Mouse (Mus musculus) MEL (cell line): ENCODE data around the gene Kif1bp. TPM values are rescaled to one million over a fixed set of nuclear protein-coding genes. Genes with fewer than 3 reads are reported as not detected.

Experiments used
- DNase-seq: peaks from one replicate; pipeline ENCODE4 v3.0.0; 2011; ENCODE audit warnings: low read depth, low spot score
- H3K27ac ChIP-seq: 2 replicates; pipeline ENCODE4 v1.5.1; 2012; ENCODE audit warnings: low read depth, mild to moderate bottlenecking, control low read depth, low read length, moderate library complexity; ENCODE audit not compliant: control insufficient read depth
- H3K27me3 ChIP-seq, 2 experiments: fragments of 150-350 bp in 1 of 2; sonication (generic) in 1 of 2; 2 replicates each; pipeline ENCODE4 v1.6.1; 2012; ENCODE audit warnings: low read length in 2 of 2, mild to moderate bottlenecking in 2 of 2, improper control_type of control experiment in 1 of 2, moderate library complexity in 1 of 2; ENCODE audit not compliant: insufficient read depth in 2 of 2, control insufficient read depth in 1 of 2
- H3K36me3 ChIP-seq, 2 experiments: 2 replicates each; pipeline ENCODE4 v1.6.1; 2012 to 2014; ENCODE audit warnings: low read length in 2 of 2, improper control_type of control experiment in 1 of 2, inconsistent platforms in 1 of 2, mild to moderate bottlenecking in 1 of 2; ENCODE audit not compliant: insufficient read depth in 2 of 2, control insufficient read depth in 1 of 2
- H3K4me1 ChIP-seq, 2 experiments: fragments of 150-350 bp in 1 of 2; sonication (generic) in 1 of 2; 2 replicates each; pipeline ENCODE4 v1.6.1; 2012; ENCODE audit warnings: low read length in 2 of 2, improper control_type of control experiment in 1 of 2, mild to moderate bottlenecking in 1 of 2; ENCODE audit not compliant: insufficient read depth in 2 of 2, control insufficient read depth in 1 of 2
- H3K4me3 ChIP-seq, 2 experiments: fragments of 150-350 bp in 1 of 2; sonication (generic) in 1 of 2; 2 replicates each; pipeline ENCODE4 v1.5.1; 2012; ENCODE audit warnings: low read depth in 2 of 2, low read length in 2 of 2, mild to moderate bottlenecking in 2 of 2, moderate library complexity in 2 of 2, control low read depth in 1 of 2, improper control_type of control experiment in 1 of 2; ENCODE audit not compliant: control insufficient read depth in 1 of 2, insufficient read depth in 1 of 2
- H3K79me2 ChIP-seq: 2 replicates; pipeline ENCODE4 v1.6.1; 2012; ENCODE audit warnings: mild to moderate bottlenecking, low read length, moderate library complexity; ENCODE audit not compliant: control insufficient read depth, poor library complexity, insufficient read depth
- H3K9ac ChIP-seq: 2 replicates; pipeline ENCODE4 v1.6.1; 2012; ENCODE audit warnings: low read depth, mild to moderate bottlenecking, control low read depth, low read length, moderate library complexity; ENCODE audit not compliant: control insufficient read depth, poor library complexity, severe bottlenecking
- H3K9me3 ChIP-seq: fragments of 150-350 bp; sonication (generic); replicated peaks from 2 replicates; pipeline ENCODE4 v1.6.1; 2012; ENCODE audit warnings: mild to moderate bottlenecking, low read length, improper control_type of control experiment, moderate library complexity; ENCODE audit not compliant: insufficient read depth
- BHLHE40 ChIP-seq: IDR thresholded peaks from 2 replicates; pipeline ENCODE4 v1.6.1; 2012; ENCODE audit warnings: low read depth, mild to moderate bottlenecking, inconsistent platforms, low read length, improper control_type of control experiment, borderline replicate concordance
- CHD1 ChIP-seq: IDR thresholded peaks from 2 replicates; pipeline ENCODE4 v1.6.1; 2012; ENCODE audit warnings: low read depth, mild to moderate bottlenecking, inconsistent platforms, low read length, improper control_type of control experiment
- CHD2 ChIP-seq: IDR thresholded peaks from 2 replicates; pipeline ENCODE4 v1.6.1; 2011; ENCODE audit warnings: low read length, improper control_type of control experiment
- E2F4 ChIP-seq: IDR thresholded peaks from 2 replicates; pipeline ENCODE4 v1.6.1; 2011; ENCODE audit warnings: low read depth, low read length, improper control_type of control experiment, borderline replicate concordance
- ELF1 ChIP-seq: IDR thresholded peaks from 2 replicates; pipeline ENCODE4 v1.6.1; 2014; ENCODE audit warnings: low read depth, mild to moderate bottlenecking, inconsistent platforms, low read length, improper control_type of control experiment, moderate library complexity
- EP300 ChIP-seq, 2 experiments: IDR thresholded peaks; 2 replicates each; pipeline ENCODE4 v1.6.1; 2011; ENCODE audit warnings: improper control_type of control experiment in 2 of 2, low read length in 2 of 2, low read depth in 1 of 2, mild to moderate bottlenecking in 1 of 2
- ETS1 ChIP-seq: IDR thresholded peaks from 2 replicates; pipeline ENCODE4 v1.6.1; 2012; ENCODE audit warnings: low read depth, mild to moderate bottlenecking, inconsistent platforms, low read length, improper control_type of control experiment, moderate library complexity
- GABPA ChIP-seq: IDR thresholded peaks from 2 replicates; pipeline ENCODE4 v1.6.1; 2012; ENCODE audit warnings: low read depth, mild to moderate bottlenecking, inconsistent platforms, low read length, improper control_type of control experiment, moderate library complexity
- GATA1 ChIP-seq: IDR thresholded peaks from 2 replicates; pipeline ENCODE4 v1.6.1; 2011; ENCODE audit warnings: low read depth, low read length, improper control_type of control experiment
- HCFC1 ChIP-seq: IDR thresholded peaks from 2 replicates; pipeline ENCODE4 v1.6.1; 2012; ENCODE audit warnings: low read depth, mild to moderate bottlenecking, inconsistent platforms, low read length, improper control_type of control experiment, moderate library complexity
- JUND ChIP-seq: IDR thresholded peaks from 2 replicates; pipeline ENCODE4 v1.6.1; 2011; ENCODE audit warnings: low read depth, mild to moderate bottlenecking, improper control_type of control experiment, low read length
- MAFK ChIP-seq: IDR thresholded peaks from 2 replicates; pipeline ENCODE4 v1.6.1; 2011; ENCODE audit warnings: low read depth, mild to moderate bottlenecking, low read length, improper control_type of control experiment, borderline replicate concordance
- MAX ChIP-seq: IDR thresholded peaks from 2 replicates; pipeline ENCODE4 v1.6.1; 2011; ENCODE audit warnings: low read length, improper control_type of control experiment
- MEF2A ChIP-seq: IDR thresholded peaks from 2 replicates; pipeline ENCODE4 v1.6.1; 2014; ENCODE audit warnings: low read depth, mild to moderate bottlenecking, inconsistent platforms, low read length, improper control_type of control experiment; ENCODE audit not compliant: poor library complexity, insufficient replicate concordance, severe bottlenecking; ENCODE audit errors: extremely low read depth
- MXI1 ChIP-seq: IDR thresholded peaks from 2 replicates; pipeline ENCODE4 v1.6.1; 2011; ENCODE audit warnings: mild to moderate bottlenecking, low read depth, low read length, improper control_type of control experiment
- MYB ChIP-seq: IDR thresholded peaks from 2 replicates; pipeline ENCODE4 v1.6.1; 2011; ENCODE audit warnings: mild to moderate bottlenecking, low read depth, low read length, improper control_type of control experiment
- MYC ChIP-seq: IDR thresholded peaks from 2 replicates; pipeline ENCODE4 v1.6.1; 2011; ENCODE audit warnings: low read depth, mild to moderate bottlenecking, low read length, improper control_type of control experiment, moderate library complexity
- NELFE ChIP-seq: IDR thresholded peaks from 2 replicates; pipeline ENCODE4 v1.6.1; 2011; ENCODE audit warnings: low read depth, low read length, improper control_type of control experiment
- POLR2A ChIP-seq, 2 experiments: IDR thresholded peaks; 2 replicates each; pipeline ENCODE4 v1.6.1; 2011 to 2012; ENCODE audit warnings: low read length in 2 of 2, mild to moderate bottlenecking in 2 of 2, control low read depth in 1 of 2, improper control_type of control experiment in 1 of 2, low read depth in 1 of 2, moderate library complexity in 1 of 2; ENCODE audit not compliant: control insufficient read depth in 1 of 2, insufficient read depth in 1 of 2, poor library complexity in 1 of 2
- POLR2AphosphoS5 ChIP-seq: IDR thresholded peaks from 2 replicates; pipeline ENCODE4 v1.6.1; 2012; ENCODE audit warnings: low read depth, borderline replicate concordance, mild to moderate bottlenecking, inconsistent platforms, low read length, moderate library complexity, mixed read lengths
- SIN3A ChIP-seq: IDR thresholded peaks from 2 replicates; pipeline ENCODE4 v1.6.1; 2012; ENCODE audit warnings: low read length, improper control_type of control experiment, inconsistent platforms
- TAL1 ChIP-seq: IDR thresholded peaks from 2 replicates; pipeline ENCODE4 v1.6.1; 2012; ENCODE audit warnings: mild to moderate bottlenecking, inconsistent platforms, low read length, moderate library complexity, mixed read lengths
- UBTF ChIP-seq: IDR thresholded peaks from 2 replicates; pipeline ENCODE4 v1.6.1; 2012; ENCODE audit warnings: low read depth, mild to moderate bottlenecking, inconsistent platforms, low read length, improper control_type of control experiment, moderate library complexity, borderline replicate concordance; ENCODE audit not compliant: insufficient read depth
- USF2 ChIP-seq, 2 experiments: IDR thresholded peaks; 2 replicates each; pipeline ENCODE4 v1.6.1; 2011 to 2012; ENCODE audit warnings: improper control_type of control experiment in 2 of 2, low read length in 2 of 2, borderline replicate concordance in 1 of 2, inconsistent platforms in 1 of 2, low read depth in 1 of 2, mild to moderate bottlenecking in 1 of 2; ENCODE audit not compliant: insufficient read depth in 1 of 2
- ZC3H11A ChIP-seq: IDR thresholded peaks from 2 replicates; pipeline ENCODE4 v1.6.1; 2012; ENCODE audit warnings: low read depth, mild to moderate bottlenecking, inconsistent platforms, low read length, improper control_type of control experiment
- ZMIZ1 ChIP-seq: IDR thresholded peaks from 2 replicates; pipeline ENCODE4 v1.6.1; 2012; ENCODE audit warnings: low read depth, mild to moderate bottlenecking, inconsistent platforms, low read length, improper control_type of control experiment, moderate library complexity
- ZNF384 ChIP-seq: IDR thresholded peaks from 2 replicates; pipeline ENCODE4 v1.6.1; 2012; ENCODE audit warnings: low read depth, mild to moderate bottlenecking, inconsistent platforms, low read length, improper control_type of control experiment
- polyA plus RNA-seq, 2 experiments: library from polyadenylated mRNA; stranded (reverse) in 1 of 2; unstranded in 1 of 2; fragments of >175 nt in 1 of 2; fragments of >200 nt in 1 of 2; gene quantifications; 2 replicates each; pipeline versions ENCODE4 v1.2.1 to v1.2.4; 2012; ENCODE audit warnings: low replicate concordance in 2 of 2, low read depth in 1 of 2; ENCODE audit not compliant: insufficient read length in 2 of 2, insufficient read depth in 1 of 2, missing spikeins in 1 of 2
- total RNA-seq: library from RNA; depleted of rRNA; stranded (reverse); fragments of 300-350 nt; gene quantifications from 2 replicates; pipeline ENCODE4 v1.2.3, GENCODE M21; 2012

Gene Kif1bp
- total and polyA plus RNA-seq, 3 experiments, result 17.3 to 177 (median 24.7) TPM

DNA sequence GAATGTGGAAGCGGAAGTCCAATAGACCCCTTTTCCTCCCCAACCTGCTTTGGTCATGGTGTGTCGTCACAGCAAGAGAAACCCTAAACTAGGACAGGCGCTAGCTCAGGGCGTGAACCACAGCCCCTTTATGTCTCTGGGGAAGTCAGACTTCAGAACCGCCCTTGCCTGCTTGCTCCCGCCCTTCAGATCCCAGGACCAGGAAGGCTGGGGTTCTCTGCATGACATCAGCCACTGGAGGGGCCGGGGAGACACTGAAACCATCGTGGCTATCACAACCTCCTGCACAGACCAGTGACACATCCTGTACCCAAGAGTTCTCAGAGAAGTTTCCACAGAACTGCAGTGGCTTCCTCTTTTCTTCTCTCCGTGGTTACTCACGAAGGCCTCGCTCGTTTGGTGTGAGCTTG is 34.9 kb downstream of the Kif1bp start:
- H3K4me3 ChIP-seq, result peak overlapping the region; percentile 12 to 17
- peaks cover 6 to 32% of the 10 kb centered on the region in 2 experiments for H3K4me1 ChIP-seq
- H3K9me3 ChIP-seq, result no peaks in the 10 kb centered on the region
- H3K27ac ChIP-seq, result peak overlapping the region; percentile 98
- TF ChIP-seq MAX, result 0 out of 2 replicates have a peak, but pooled peaks have one; percentile 15
- TF ChIP-seq USF2 (IDR thresholded peaks at IDR 0.05; ENCODE audit: borderline replicate concordance in 1 of 2, insufficient read depth in 1 of 2, low read depth in 1 of 2, low read length in 2 of 2), result no peak
- no peak for TF ChIP-seq MYB
- TF ChIP-seq MEF2A, result no peak
- no peak for TF ChIP-seq E2F4
- peak; percentile 31; the same call in 1 of the 2 replicates for TF ChIP-seq TAL1
- no peak for TF ChIP-seq POLR2AphosphoS5
- no peak for TF ChIP-seq GATA1
- no peak for TF ChIP-seq UBTF
- no peak for TF ChIP-seq MXI1
- peak in 1 of 2 experiments; percentile 66; a peak in 3 of 4 replicates for TF ChIP-seq POLR2A (IDR thresholded peaks at IDR 0.05; ENCODE audit: control insufficient read depth in 1 of 2, insufficient read depth in 1 of 2, low read depth in 1 of 2, low read length in 2 of 2, poor library complexity in 1 of 2)
- no peak for TF ChIP-seq ZMIZ1
- TF ChIP-seq ZC3H11A, result no peak
- no peak for TF ChIP-seq JUND
- TF ChIP-seq MYC, result no peak
- no peak for TF ChIP-seq ELF1
- peak; percentile 2 to 24; a peak in 1 of 4 replicates for TF ChIP-seq EP300 (IDR thresholded peaks at IDR 0.05; ENCODE audit: low read depth in 1 of 2, low read length in 2 of 2)
- TF ChIP-seq GABPA, result no peak
- TF ChIP-seq CHD1, result no peak
- no peak for TF ChIP-seq CHD2
- no peak for TF ChIP-seq MAFK
- TF ChIP-seq BHLHE40, result no peak
- peak; percentile 83 for TF ChIP-seq ETS1
- TF ChIP-seq HCFC1, result no peak
- TF ChIP-seq NELFE, result peak; percentile 24; the same call in 1 of the 2 replicates
- peak; percentile 27; the same call in 1 of the 2 replicates for TF ChIP-seq SIN3A
- TF ChIP-seq ZNF384, result no peak
- peak; percentile 95 for DNase-seq
- H3K36me3 ChIP-seq, result peaks cover 0 to 16% of the 10 kb centered on the region in 2 experiments; a peak in 2 of 4 replicates
- H3K79me2 ChIP-seq, result no peaks in the 10 kb centered on the region; the same call in 1 of the 2 replicates
- H3K9ac ChIP-seq, result peak overlapping the region; percentile 62
- no peaks in the 10 kb centered on the region for H3K27me3 ChIP-seq
